Mouse (Mus musculus): ENCODE data around the gene Tufm. TPM values are rescaled to one million over a fixed set of nuclear protein-coding genes. Genes with fewer than 3 reads are reported as not detected.

Gene Tufm
- polyA plus RNA-seq, 1 experiment from 2014 or later: 138 TPM

DNA sequence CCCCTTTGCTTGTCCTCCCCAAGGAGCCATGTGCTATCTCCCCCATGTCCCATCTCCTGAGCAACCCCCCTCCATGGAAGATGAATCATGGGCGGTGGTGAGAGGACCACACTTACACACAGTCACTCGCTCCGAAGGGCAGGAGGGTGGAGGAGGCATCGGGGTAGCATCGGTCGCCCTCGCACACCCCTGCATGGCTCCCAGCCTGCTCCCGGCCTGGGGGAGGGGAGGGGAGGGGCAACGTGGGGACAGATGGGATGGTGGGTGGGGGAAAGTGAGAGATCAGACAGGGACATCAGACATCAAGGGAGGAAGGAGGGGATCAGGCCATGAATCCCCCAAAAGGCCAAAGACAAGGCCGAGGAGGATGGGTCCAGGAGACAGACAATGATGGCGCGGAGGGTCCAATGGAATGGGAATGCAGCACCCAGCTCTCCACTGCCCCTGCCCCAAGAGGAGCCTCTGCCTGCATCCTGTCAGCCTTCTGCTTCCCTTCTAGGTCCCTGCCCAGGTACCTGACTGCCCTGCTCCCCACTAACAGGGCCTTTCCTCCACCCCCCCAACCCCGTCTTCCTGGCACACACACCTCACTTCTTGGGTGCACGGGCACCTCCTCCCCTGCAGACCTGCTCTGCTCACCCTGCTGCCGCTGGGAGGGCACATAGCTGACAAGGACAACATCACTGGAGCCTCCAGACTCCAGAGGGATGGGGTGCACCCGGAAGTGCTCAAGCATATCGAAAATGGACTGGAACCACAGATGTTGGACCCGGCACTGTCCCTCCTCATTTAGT is 19.1 kb upstream of the Tufm start:
- Histone ChIP-seq H3K4me2 (ENCODE audit: low read depth, low read length, severe bottlenecking) (no peak overlapping the region), H3K9ac (ENCODE audit: low read length) (no peak overlapping the region)

GRCm38 (mm10) chr7:126470077-126470476 is 17.1 kb upstream of the Tufm start:
- Histone ChIP-seq H3K27me3 (ENCODE audit: control insufficient read depth, insufficient read depth, low read length) (no peaks in the 10 kb centered on the region), H3K4me1 (replicated peaks; ENCODE audit: control insufficient read depth, insufficient read depth, low read length) (peaks cover 3% of the 10 kb centered on the region; the same call in 1 of the 2 replicates), H3K4me2 (ENCODE audit: low read depth, low read length, severe bottlenecking) (no peak overlapping the region), H3K36me3 (ENCODE audit: control insufficient read depth, insufficient read depth, low read length) (peaks cover 15% of the 10 kb centered on the region; the same call in 1 of the 2 replicates), H3K9me3 (ENCODE audit: control insufficient read depth, low read length) (no peaks in the 10 kb centered on the region), H3K9ac (ENCODE audit: low read length) (no peak overlapping the region), H3K27ac (ENCODE audit: low read depth, low read length) (no peak overlapping the region), H3K4me3 (ENCODE audit: low read depth, low read length) (no peak overlapping the region)
- no peak for ATAC-seq (replicated peaks; ENCODE audit: low FRiP score)
- 85% methylated on average over 6 of the region's 6 CpGs for WGBS
- DNase-seq (ENCODE audit: low spot score): no peak

More for the DNA sequence above, 19.1 kb upstream of the Tufm start:
- Histone ChIP-seq H3K4me3 (ENCODE audit: low read depth, low read length) (no peak overlapping the region), H3K4me1 (replicated peaks; ENCODE audit: control insufficient read depth, insufficient read depth, low read length) (0 out of 2 replicates have a peak, but pooled peaks cover 2% of the 10 kb centered on the region), H3K9me3 (ENCODE audit: control insufficient read depth, low read length) (no peaks in the 10 kb centered on the region), H3K27ac (ENCODE audit: low read depth, low read length) (no peak overlapping the region), H3K36me3 (ENCODE audit: control insufficient read depth, insufficient read depth, low read length) (peaks cover 15% of the 10 kb centered on the region; the same call in 1 of the 2 replicates), H3K27me3 (ENCODE audit: control insufficient read depth, insufficient read depth, low read length) (no peaks in the 10 kb centered on the region)
- DNase-seq (ENCODE audit: low spot score): no peak
- ATAC-seq (replicated peaks; ENCODE audit: low FRiP score): no peak
- WGBS: 92% methylated on average over 18 of the region's 18 CpGs

DNA sequence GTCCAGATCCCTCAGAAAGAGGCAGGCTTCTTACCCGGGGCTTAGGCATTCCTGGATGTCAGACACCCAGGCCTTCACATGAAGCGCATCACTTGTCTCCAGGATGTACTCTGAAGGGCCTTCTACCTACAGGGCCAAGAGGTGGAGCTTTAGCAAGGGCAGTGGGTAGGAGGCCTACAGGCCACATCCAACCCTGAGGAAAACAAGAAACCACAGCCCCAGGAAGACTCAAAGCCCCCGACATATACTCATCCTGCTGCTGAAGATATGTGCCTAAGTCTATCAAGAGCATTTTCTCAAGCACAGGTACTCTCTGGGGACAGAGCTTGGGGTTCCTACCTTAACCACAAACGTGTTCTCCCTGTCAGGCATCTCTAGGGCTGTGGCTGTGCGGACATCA is 15.8 kb upstream of the Tufm start:
- ATAC-seq (replicated peaks; ENCODE audit: low FRiP score) (no peak), DNase-seq (ENCODE audit: low spot score) (no peak)
- Histone ChIP-seq H3K4me3 (ENCODE audit: low read depth, low read length) (no peak overlapping the region), H3K4me1 (replicated peaks; ENCODE audit: control insufficient read depth, insufficient read depth, low read length) (peaks cover 6% of the 10 kb centered on the region; the same call in 1 of the 2 replicates), H3K4me2 (ENCODE audit: low read depth, low read length, severe bottlenecking) (no peak overlapping the region), H3K36me3 (ENCODE audit: control insufficient read depth, insufficient read depth, low read length) (peaks cover 15% of the 10 kb centered on the region; the same call in 1 of the 2 replicates), H3K9me3 (ENCODE audit: control insufficient read depth, low read length) (no peaks in the 10 kb centered on the region), H3K27me3 (ENCODE audit: control insufficient read depth, insufficient read depth, low read length) (no peaks in the 10 kb centered on the region), H3K9ac (ENCODE audit: low read length) (no peak overlapping the region), H3K27ac (ENCODE audit: low read depth, low read length) (no peak overlapping the region)
- WGBS: 93% methylated on average over 5 of the region's 5 CpGs

- H3K4me3 ChIP-seq (ENCODE audit: low read depth, low read length): no peak overlapping the region
- ATAC-seq (replicated peaks; ENCODE audit: low FRiP score): no peak
- DNase-seq (ENCODE audit: low spot score): no peak
- H3K36me3 ChIP-seq (ENCODE audit: control insufficient read depth, insufficient read depth, low read length): peaks cover 15% of the 10 kb centered on the region; the same call in 1 of the 2 replicates
- no peaks in the 10 kb centered on the region for H3K9me3 ChIP-seq (ENCODE audit: control insufficient read depth, low read length)
- H3K9ac ChIP-seq (ENCODE audit: low read length): no peak overlapping the region
- H3K27me3 ChIP-seq (ENCODE audit: control insufficient read depth, insufficient read depth, low read length): no peaks in the 10 kb centered on the region
- H3K4me2 ChIP-seq (ENCODE audit: low read depth, low read length, severe bottlenecking): no peak overlapping the region
- H3K27ac ChIP-seq (ENCODE audit: low read depth, low read length): no peak overlapping the region
- H3K4me1 ChIP-seq (replicated peaks; ENCODE audit: control insufficient read depth, insufficient read depth, low read length): peaks cover 6% of the 10 kb centered on the region; the same call in 1 of the 2 replicates
- 94% methylated on average over 4 of the region's 4 CpGs for WGBS
These were observed 15.3 kb upstream of the Tufm start for GRCm38 (mm10) chr7:126471853-126472252.

GRCm38 (mm10) chr7:126472306-126472705 is 14.9 kb upstream of the Tufm start:
- WGBS: 85% methylated on average over 13 of the region's 13 CpGs
- Histone ChIP-seq H3K27ac (ENCODE audit: low read depth, low read length) (no peak overlapping the region), H3K4me3 (ENCODE audit: low read depth, low read length) (no peak overlapping the region)

GRCm38 (mm10) chr7:126472713-126473112 is 14.4 kb upstream of the Tufm start:
- WGBS: 95% methylated on average over 16 of the region's 16 CpGs
- Histone ChIP-seq H3K27ac (ENCODE audit: low read depth, low read length) (no peak overlapping the region), H3K4me3 (ENCODE audit: low read depth, low read length) (no peak overlapping the region)

More at GRCm38 (mm10) chr7:126472306-126472705, 14.9 kb upstream of the Tufm start:
- Histone ChIP-seq H3K36me3 (ENCODE audit: control insufficient read depth, insufficient read depth, low read length) (peaks cover 15% of the 10 kb centered on the region; the same call in 1 of the 2 replicates), H3K4me2 (ENCODE audit: low read depth, low read length, severe bottlenecking) (no peak overlapping the region), H3K9me3 (ENCODE audit: control insufficient read depth, low read length) (no peaks in the 10 kb centered on the region), H3K27me3 (ENCODE audit: control insufficient read depth, insufficient read depth, low read length) (no peaks in the 10 kb centered on the region), H3K4me1 (replicated peaks; ENCODE audit: control insufficient read depth, insufficient read depth, low read length) (peaks cover 6% of the 10 kb centered on the region; the same call in 1 of the 2 replicates), H3K9ac (ENCODE audit: low read length) (no peak overlapping the region)
- DNase-seq (ENCODE audit: low spot score) (no peak), ATAC-seq (replicated peaks; ENCODE audit: low FRiP score) (no peak)

GRCm38 (mm10) chr7:126473470-126474086 is 13.6 kb upstream of the Tufm start:
- Histone ChIP-seq H3K36me3 (ENCODE audit: control insufficient read depth, insufficient read depth, low read length) (peaks cover 12% of the 10 kb centered on the region; the same call in 1 of the 2 replicates), H3K27me3 (ENCODE audit: control insufficient read depth, insufficient read depth, low read length) (no peaks in the 10 kb centered on the region), H3K9ac (ENCODE audit: low read length) (peak overlapping the region; percentile 20; the same call in 1 of the 2 replicates), H3K4me3 (ENCODE audit: low read depth, low read length) (peak overlapping the region; percentile 92; the same call in 1 of the 2 replicates), H3K27ac (ENCODE audit: low read depth, low read length) (no peak overlapping the region), H3K4me1 (replicated peaks; ENCODE audit: control insufficient read depth, insufficient read depth, low read length) (peaks cover 6% of the 10 kb centered on the region; the same call in 1 of the 2 replicates), H3K9me3 (ENCODE audit: control insufficient read depth, low read length) (no peaks in the 10 kb centered on the region), H3K4me2 (ENCODE audit: low read depth, low read length, severe bottlenecking) (peak overlapping the region; percentile 88; the same call in 1 of the 2 replicates)
- ATAC-seq (replicated peaks; ENCODE audit: low FRiP score): no peak
- 88% methylated on average over 9 of the region's 9 CpGs for WGBS
- no peak for DNase-seq (ENCODE audit: low spot score)

More at GRCm38 (mm10) chr7:126472713-126473112, 14.4 kb upstream of the Tufm start:
- H3K9ac ChIP-seq (ENCODE audit: low read length): no peak overlapping the region
- H3K4me1 ChIP-seq (replicated peaks; ENCODE audit: control insufficient read depth, insufficient read depth, low read length): peaks cover 6% of the 10 kb centered on the region; the same call in 1 of the 2 replicates
- H3K4me2 ChIP-seq (ENCODE audit: low read depth, low read length, severe bottlenecking): no peak overlapping the region
- ATAC-seq (replicated peaks; ENCODE audit: low FRiP score) (no peak), DNase-seq (ENCODE audit: low spot score) (no peak)
- no peaks in the 10 kb centered on the region for H3K27me3 ChIP-seq (ENCODE audit: control insufficient read depth, insufficient read depth, low read length)
- no peaks in the 10 kb centered on the region for H3K9me3 ChIP-seq (ENCODE audit: control insufficient read depth, low read length)
- H3K36me3 ChIP-seq (ENCODE audit: control insufficient read depth, insufficient read depth, low read length): peaks cover 15% of the 10 kb centered on the region; the same call in 1 of the 2 replicates

DNA sequence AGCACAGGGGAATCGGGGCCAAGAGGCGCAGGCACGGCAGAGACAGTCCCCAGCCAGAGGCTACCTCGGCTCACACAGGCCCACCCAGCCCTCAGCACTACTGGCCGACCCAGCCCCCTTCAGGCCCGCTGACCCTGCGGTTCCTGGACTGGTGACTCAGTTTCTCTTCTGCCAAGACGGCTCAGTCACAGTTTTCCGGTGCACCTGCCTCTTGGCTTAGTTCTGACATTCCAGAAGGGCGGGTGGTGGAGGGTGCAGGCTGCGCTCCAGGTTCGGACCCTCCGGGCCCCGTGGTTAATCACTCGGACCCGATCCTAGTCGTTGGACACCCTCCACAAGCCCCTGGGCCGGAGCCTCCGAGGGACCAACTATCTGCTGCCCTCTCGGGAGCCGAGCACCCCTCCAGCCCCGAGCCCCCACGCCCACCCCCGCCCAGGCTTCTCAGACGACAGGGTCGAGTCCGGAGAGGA is 12.6 kb upstream of the Tufm start:
- H3K9ac ChIP-seq (ENCODE audit: low read length): peak overlapping the region; percentile 94
- no peaks in the 10 kb centered on the region for H3K9me3 ChIP-seq (ENCODE audit: control insufficient read depth, low read length)
- WGBS: 1% methylated on average over 27 of the region's 27 CpGs
- peaks cover 6% of the 10 kb centered on the region; the same call in 1 of the 2 replicates for H3K4me1 ChIP-seq (replicated peaks; ENCODE audit: control insufficient read depth, insufficient read depth, low read length)
- H3K27me3 ChIP-seq (ENCODE audit: control insufficient read depth, insufficient read depth, low read length): no peaks in the 10 kb centered on the region
- peak overlapping the region; percentile 92 for H3K4me3 ChIP-seq (ENCODE audit: low read depth, low read length)
- H3K36me3 ChIP-seq (ENCODE audit: control insufficient read depth, insufficient read depth, low read length): peaks cover 6% of the 10 kb centered on the region; the same call in 1 of the 2 replicates
- H3K27ac ChIP-seq (ENCODE audit: low read depth, low read length): peak overlapping the region; percentile 91
- ATAC-seq (replicated peaks; ENCODE audit: low FRiP score) (peak; percentile 62), DNase-seq (ENCODE audit: low spot score) (no peak)
- peak overlapping the region; percentile 88 for H3K4me2 ChIP-seq (ENCODE audit: low read depth, low read length, severe bottlenecking)

Data from forebrain, embryonic 11.5 days (tissue).